Mouse (Mus musculus) myocyte (in vitro differentiated cells): Measurements from ENCODE around the gene Thumpd2. TPM values are rescaled to one million over a fixed set of nuclear protein-coding genes. Genes with fewer than 3 reads are reported as not detected.

Source experiments
- H3K27me3 ChIP-seq: one replicate; pipeline ENCODE4 v1.6.1; 2011; ENCODE audit not compliant: control insufficient read depth, insufficient read depth, insufficient read length
- H3K36me3 ChIP-seq: one replicate; pipeline ENCODE4 v1.6.1; 2011; ENCODE audit not compliant: control insufficient read depth, insufficient read depth
- H3K4me2 ChIP-seq: one replicate; pipeline ENCODE4 v1.6.1; 2011; ENCODE audit warnings: low read depth, control low read depth
- H3K4me3 ChIP-seq: one replicate; pipeline ENCODE4 v1.5.1; 2011; ENCODE audit warnings: mild to moderate bottlenecking, control low read depth, moderate library complexity
- H3K79me2 ChIP-seq: one replicate; pipeline ENCODE4 v1.6.1; 2011; ENCODE audit not compliant: control insufficient read depth, insufficient read depth
- H3ac ChIP-seq: one replicate; pipeline ENCODE4 v1.6.1; 2011; ENCODE audit not compliant: control insufficient read depth, insufficient read length
- CEBPB ChIP-seq: IDR thresholded peaks from 2 replicates; pipeline ENCODE4 v1.6.1; 2011; ENCODE audit warnings: mild to moderate bottlenecking, moderate library complexity; ENCODE audit not compliant: poor library complexity, insufficient read depth, severe bottlenecking
- E2F4 ChIP-seq: IDR thresholded peaks from one replicate; pipeline ENCODE4 v1.6.1; 2011; ENCODE audit warnings: mild to moderate bottlenecking, control low read depth, moderate library complexity; ENCODE audit not compliant: insufficient read depth
- MAX ChIP-seq: IDR thresholded peaks from one replicate; pipeline ENCODE4 v1.6.1; 2011; ENCODE audit warnings: low read depth, mild to moderate bottlenecking, control low read depth
- MYOD1 ChIP-seq, 3 experiments: IDR thresholded peaks; one replicate each; pipeline ENCODE4 v1.6.1; 2011; ENCODE audit warnings: control low read depth in 2 of 3, low read depth in 2 of 3, mild to moderate bottlenecking in 2 of 3, moderate library complexity in 1 of 3; ENCODE audit not compliant: insufficient read length in 2 of 3, control insufficient read depth in 1 of 3
- MYOG ChIP-seq, 3 experiments: IDR thresholded peaks; one replicate each; pipeline ENCODE4 v1.6.1; 2011; ENCODE audit warnings: control low read depth in 2 of 3, low read depth in 2 of 3, mild to moderate bottlenecking in 2 of 3; ENCODE audit not compliant: insufficient read length in 2 of 3, control insufficient read depth in 1 of 3, insufficient read depth in 1 of 3
- POLR2A ChIP-seq: IDR thresholded peaks from one replicate; pipeline ENCODE4 v1.6.1; 2011; ENCODE audit warnings: low read depth, mild to moderate bottlenecking, control low read depth, moderate library complexity; ENCODE audit not compliant: insufficient read length
- POLR2AphosphoS2 ChIP-seq: IDR thresholded peaks from one replicate; pipeline ENCODE4 v1.6.1; 2011; ENCODE audit warnings: low read depth, control low read depth; ENCODE audit not compliant: insufficient read length
- REST ChIP-seq: IDR thresholded peaks from one replicate; pipeline ENCODE4 v1.6.1; 2011; ENCODE audit warnings: mild to moderate bottlenecking, control low read depth, moderate library complexity; ENCODE audit not compliant: insufficient read depth, insufficient read length
- SRF ChIP-seq: IDR thresholded peaks from one replicate; pipeline ENCODE4 v1.6.1; 2011; ENCODE audit warnings: low read depth; ENCODE audit not compliant: control insufficient read depth, insufficient read length
- TCF12 ChIP-seq: IDR thresholded peaks from one replicate; pipeline ENCODE4 v1.6.1; 2011; ENCODE audit warnings: mild to moderate bottlenecking, control low read depth; ENCODE audit not compliant: poor library complexity, insufficient read depth, severe bottlenecking
- TCF3 ChIP-seq: IDR thresholded peaks from one replicate; pipeline ENCODE4 v1.6.1; 2011; ENCODE audit warnings: low read depth, control low read depth; ENCODE audit not compliant: insufficient read length
- USF1 ChIP-seq: IDR thresholded peaks from one replicate; pipeline ENCODE4 v1.6.1; 2011; ENCODE audit warnings: low read depth, mild to moderate bottlenecking, control low read depth, moderate library complexity
- polyA plus RNA-seq: library from polyadenylated mRNA; unstranded; fragments of >200 nt; fragmentation: generic; extraction: Trizol; gene quantifications from one replicate; pipeline ENCODE4 v1.2.1, GENCODE M21; 2012; ENCODE audit warnings: missing spikeins

Thumpd2 gene
- polyA plus RNA-seq, 1 experiment = 2.1 TPM

DNA sequence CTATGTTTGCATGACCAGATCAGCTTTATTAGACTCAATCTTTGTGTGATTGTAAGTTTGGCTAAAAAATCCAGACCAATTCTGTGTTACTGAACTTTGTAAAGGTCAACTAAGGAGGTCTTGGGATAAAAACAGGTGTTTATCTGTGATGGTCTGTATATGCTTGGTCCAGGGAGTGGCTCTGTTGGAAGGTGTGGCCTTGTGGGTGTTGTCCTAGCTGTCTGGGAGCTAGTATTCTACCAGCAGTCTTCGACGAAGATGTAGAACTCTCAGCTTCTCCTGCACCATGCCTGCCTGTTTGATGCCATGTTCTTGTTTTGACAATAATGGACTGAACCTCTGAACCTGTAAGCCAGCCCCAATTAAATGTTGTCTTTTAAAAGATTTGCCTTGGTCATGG, 11.6 kb downstream of the Thumpd2 start:
- H3K36me3 ChIP-seq = peaks cover 11% of the 10 kb centered on the region
- H3K27me3 ChIP-seq = no peaks in the 10 kb centered on the region
- H3K4me2 ChIP-seq = no peak overlapping the region
- no peak overlapping the region for H3ac ChIP-seq
- TF ChIP-seq TCF3 = no peak
- TF ChIP-seq POLR2AphosphoS2 = no peak
- TF ChIP-seq REST = no peak
- no peak for TF ChIP-seq MYOG (IDR thresholded peaks at IDR 0.05; ENCODE audit: control insufficient read depth in 1 of 3, insufficient read depth in 1 of 3, insufficient read length in 2 of 3, low read depth in 2 of 3)
- TF ChIP-seq TCF12 = no peak
- TF ChIP-seq E2F4 = no peak
- TF ChIP-seq CEBPB = no peak
- no peak for TF ChIP-seq MYOD1 (IDR thresholded peaks at IDR 0.05; ENCODE audit: control insufficient read depth in 1 of 3, insufficient read length in 2 of 3, low read depth in 2 of 3)
- TF ChIP-seq USF1 = no peak
- no peak for TF ChIP-seq POLR2A
- no peak for TF ChIP-seq MAX
- TF ChIP-seq SRF = no peak
- H3K4me3 ChIP-seq = no peak overlapping the region
- H3K79me2 ChIP-seq = no peaks in the 10 kb centered on the region

DNA sequence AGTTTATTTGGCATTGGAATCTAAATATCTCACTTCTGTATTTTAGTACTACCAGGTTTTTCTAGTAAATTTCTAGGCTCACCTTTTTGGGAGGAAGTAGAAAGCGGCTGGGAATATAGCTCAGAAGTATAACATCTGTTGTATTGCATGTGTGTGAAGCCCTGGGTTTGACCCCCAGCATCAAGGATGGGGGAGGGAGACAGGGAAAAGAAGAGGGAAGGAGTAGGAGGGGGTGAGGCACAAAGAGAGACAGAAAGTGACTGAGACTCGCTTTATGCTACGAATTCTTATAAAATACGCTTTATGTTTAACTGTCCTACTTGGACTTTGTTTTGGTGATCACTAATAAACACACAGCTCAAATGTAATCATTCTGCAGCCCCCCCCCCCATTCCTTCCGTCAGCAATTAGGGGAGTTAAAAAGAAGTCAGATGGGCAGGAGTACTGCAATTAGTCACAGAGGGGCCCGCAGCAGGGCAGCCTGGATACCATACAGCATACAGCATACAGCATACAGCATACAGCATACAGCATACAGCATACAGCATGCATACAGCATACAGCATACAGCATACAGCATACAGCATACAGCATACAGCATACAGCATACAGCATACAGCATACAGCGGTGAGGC, 16.8 kb downstream of the Thumpd2 start:
- Histone ChIP-seq H3K79me2 (no peaks in the 10 kb centered on the region), H3ac (no peak overlapping the region), H3K36me3 (peaks cover 3% of the 10 kb centered on the region), H3K27me3 (no peaks in the 10 kb centered on the region), H3K4me3 (no peak overlapping the region), H3K4me2 (no peak overlapping the region)
- TF ChIP-seq MYOG (IDR thresholded peaks at IDR 0.05; ENCODE audit: control insufficient read depth in 1 of 3, insufficient read depth in 1 of 3, insufficient read length in 2 of 3, low read depth in 2 of 3) (no peak), REST (no peak), MYOD1 (IDR thresholded peaks at IDR 0.05; ENCODE audit: control insufficient read depth in 1 of 3, insufficient read length in 2 of 3, low read depth in 2 of 3) (no peak), E2F4 (no peak), MAX (no peak), POLR2A (no peak), CEBPB (no peak)

DNA sequence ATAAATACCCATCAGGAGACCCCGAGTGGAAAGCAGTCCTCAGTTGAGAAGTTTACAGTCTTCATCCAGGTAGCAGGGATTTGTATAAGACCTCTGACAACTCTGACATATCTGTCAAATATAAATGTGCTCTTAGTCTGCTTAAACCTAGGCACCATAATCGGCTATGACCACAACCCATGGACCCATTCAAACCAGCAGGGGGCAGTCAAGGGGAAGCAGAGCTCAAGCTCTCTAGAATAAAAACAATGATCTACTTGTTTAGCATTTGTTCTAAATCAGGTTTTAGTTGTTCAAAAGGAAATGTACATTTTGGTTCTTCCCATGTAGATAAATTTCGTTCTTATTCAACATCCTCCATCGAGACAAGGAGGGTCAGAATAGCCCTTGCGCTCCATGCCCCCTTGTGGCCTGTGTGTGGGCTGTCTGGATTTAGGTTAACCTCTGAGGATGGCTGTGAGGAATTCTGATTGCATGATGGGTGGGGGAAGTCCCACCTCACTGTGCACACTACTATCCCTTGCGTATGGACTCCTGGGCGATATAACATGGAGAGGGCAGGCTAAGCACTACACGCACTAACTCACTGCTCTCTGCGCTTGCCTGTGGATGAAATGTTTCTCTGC, 19.2 kb downstream of the Thumpd2 start:
- no peaks in the 10 kb centered on the region for H3K27me3 ChIP-seq
- no peak overlapping the region for H3K4me3 ChIP-seq
- no peak overlapping the region for H3K4me2 ChIP-seq
- H3K36me3 ChIP-seq = no peaks in the 10 kb centered on the region
- no peaks in the 10 kb centered on the region for H3K79me2 ChIP-seq
- H3ac ChIP-seq = no peak overlapping the region
- TF ChIP-seq SRF (no peak), MYOD1 (IDR thresholded peaks at IDR 0.05; ENCODE audit: control insufficient read depth in 1 of 3, insufficient read length in 2 of 3, low read depth in 2 of 3) (no peak), MYOG (IDR thresholded peaks at IDR 0.05; ENCODE audit: control insufficient read depth in 1 of 3, insufficient read depth in 1 of 3, insufficient read length in 2 of 3, low read depth in 2 of 3) (no peak), REST (no peak), USF1 (no peak)

DNA sequence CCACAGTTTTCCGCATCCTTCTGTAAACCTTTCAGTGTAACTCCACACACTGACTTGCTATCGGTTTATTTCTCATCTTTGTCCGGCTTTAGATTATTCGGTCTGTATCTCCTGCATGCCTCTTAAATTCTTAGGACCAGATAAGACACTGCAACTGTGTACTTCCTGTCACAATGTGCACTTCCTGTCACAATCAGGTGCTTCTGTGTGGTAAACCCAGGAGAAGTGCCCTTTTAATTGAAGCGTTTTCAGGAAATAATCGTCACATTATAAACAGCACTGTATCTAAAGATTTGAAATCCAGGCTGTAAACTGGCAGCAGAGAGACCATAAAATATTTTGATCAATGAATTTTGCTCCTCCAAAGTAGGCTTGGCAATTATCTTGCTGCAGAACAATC, 19.8 kb downstream of the Thumpd2 start:
- Histone ChIP-seq H3K4me3 (no peak overlapping the region), H3K36me3 (no peaks in the 10 kb centered on the region)
- TF ChIP-seq USF1 (no peak), MYOG (IDR thresholded peaks at IDR 0.05; ENCODE audit: control insufficient read depth in 1 of 3, insufficient read depth in 1 of 3, insufficient read length in 2 of 3, low read depth in 2 of 3) (no peak), TCF12 (no peak), SRF (no peak), CEBPB (no peak), POLR2A (no peak), REST (no peak), MAX (no peak), E2F4 (no peak), MYOD1 (IDR thresholded peaks at IDR 0.05; ENCODE audit: control insufficient read depth in 1 of 3, insufficient read length in 2 of 3, low read depth in 2 of 3) (no peak), POLR2AphosphoS2 (no peak), TCF3 (no peak)

DNA sequence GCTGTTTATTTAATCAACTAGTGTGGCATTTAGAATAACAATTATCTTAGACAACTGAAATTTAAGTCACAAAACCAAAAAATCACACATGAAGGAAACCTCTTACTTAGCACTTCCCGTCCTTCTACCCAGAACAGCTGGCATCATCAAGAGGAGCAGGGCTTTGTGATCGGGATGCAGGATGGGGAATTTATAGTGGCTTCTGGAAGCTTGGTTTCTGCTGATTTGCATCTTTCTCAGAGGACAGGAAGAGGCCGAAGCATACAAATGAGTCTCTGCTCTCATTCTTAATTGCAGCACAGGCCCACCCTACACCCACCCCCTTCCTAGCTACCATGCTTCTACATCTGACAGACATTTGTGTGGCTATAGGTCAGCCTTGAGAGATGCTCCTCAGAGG, 20.5 kb downstream of the Thumpd2 start:
- H3K36me3 ChIP-seq = no peaks in the 10 kb centered on the region
- H3K4me2 ChIP-seq = no peak overlapping the region
- H3K4me3 ChIP-seq = no peak overlapping the region
- no peaks in the 10 kb centered on the region for H3K27me3 ChIP-seq
- TF ChIP-seq CEBPB = no peak
- no peaks in the 10 kb centered on the region for H3K79me2 ChIP-seq
- H3ac ChIP-seq = no peak overlapping the region

More for the DNA sequence above, 19.8 kb downstream of the Thumpd2 start:
- no peak overlapping the region for H3ac ChIP-seq
- H3K79me2 ChIP-seq = no peaks in the 10 kb centered on the region
- no peak overlapping the region for H3K4me2 ChIP-seq
- no peaks in the 10 kb centered on the region for H3K27me3 ChIP-seq
